18 mouse cellular contexts compared by ENCODE assay signal in the genomic region with DNA sequence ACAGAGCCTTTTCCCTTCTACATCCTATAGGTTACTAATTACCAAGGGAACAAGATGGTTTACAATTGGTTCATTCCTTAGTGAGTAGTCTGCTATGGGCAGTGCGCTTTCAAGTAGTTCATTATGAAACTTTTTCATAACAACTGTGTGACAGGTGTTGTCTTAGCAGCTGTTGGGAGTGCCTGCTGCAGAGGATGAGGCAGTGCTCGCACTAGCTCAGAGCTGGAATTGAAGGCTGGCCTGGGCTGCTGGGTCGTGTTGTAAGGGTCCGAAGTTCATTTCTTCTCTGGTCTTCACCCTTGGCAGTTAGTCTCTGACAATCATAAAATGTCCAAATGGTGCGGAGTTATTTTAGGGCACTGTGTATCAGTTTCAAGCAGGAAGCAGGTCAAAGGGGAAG. TPM values are rescaled to one million over a fixed set of nuclear protein-coding genes. Genes with fewer than 3 reads are reported as not detected.
DNase-seq lines count a peak whose midpoint lies in the region; ATAC-seq and TF ChIP-seq lines count a peak whose summit lies in the region.
"Had no signal": no experiment of that assay in that cellular context is flagged by ENCODE, and none has a peak within 500 bp of the region (broad histone marks: within the 10 kb centered on the region; RNA-seq: fewer than 3 reads in every experiment).

No protein-coding gene starts in this region.

- no peak for TF ChIP-seq CTCF in layer of hippocampus, adult 2 months (conservative IDR thresholded peaks at IDR 0.05)

- DNase-seq in heart, adult 11 months, result peak; percentile 79
- DNase-seq in heart, embryonic 10.5 days (ENCODE audit: low spot score), result no peak
- no peak for DNase-seq in layer of hippocampus, adult 2 months (ENCODE audit: low spot score in 2 of 2)
- DNase-seq in layer of hippocampus, adult 18-20 months (ENCODE audit: low spot score in 2 of 2), result no peak
- peak; percentile 40 for DNase-seq in skeletal muscle tissue, adult 2 months (ENCODE audit: low read depth, low spot score)
- DNase-seq in lung, postnatal 14 days, result no peak
- DNase-seq: adrenal gland, postnatal 10 days; cerebellum, adult 18-20 months; forebrain, postnatal 0 days; heart, postnatal 10 days; layer of hippocampus, postnatal 36 days; thymus, postnatal 36 days had no signal

- peaks cover 4% of the 10 kb centered on the region for H3K4me1 ChIP-seq in heart, embryonic 10.5 days
- peaks cover 12% of the 10 kb centered on the region for H3K4me1 ChIP-seq in intestine, embryonic 15.5 days (replicated peaks)
- H3K4me1 ChIP-seq: hindbrain, embryonic 13.5 days had no signal

- H3K9me3 ChIP-seq in heart, embryonic 10.5 days, result no peaks in the 10 kb centered on the region
- H3K9me3 ChIP-seq in intestine, embryonic 15.5 days, result no peaks in the 10 kb centered on the region
- H3K9me3 ChIP-seq: hindbrain, embryonic 13.5 days; midbrain, embryonic 12.5 days had no signal

- no peak overlapping the region for H3K4me2 ChIP-seq in intestine, embryonic 15.5 days (replicated peaks)
- H3K4me2 ChIP-seq: hindbrain, embryonic 13.5 days; midbrain, embryonic 12.5 days had no signal

- no peaks in the 10 kb centered on the region for H3K27me3 ChIP-seq in heart, embryonic 10.5 days (ENCODE audit: insufficient read depth, poor library complexity, severe bottlenecking)
- H3K27me3 ChIP-seq in intestine, embryonic 15.5 days (replicated peaks), result no peaks in the 10 kb centered on the region
- H3K27me3 ChIP-seq: hindbrain, embryonic 13.5 days; midbrain, embryonic 12.5 days had no signal

- H3K9ac ChIP-seq in intestine, embryonic 15.5 days, result no peak overlapping the region
- H3K9ac ChIP-seq: forebrain, postnatal 0 days; hindbrain, embryonic 13.5 days; liver, embryonic 14.5 days; midbrain, embryonic 12.5 days had no signal

- H3K36me3 ChIP-seq in heart, embryonic 10.5 days, result no peaks in the 10 kb centered on the region
- no peaks in the 10 kb centered on the region for H3K36me3 ChIP-seq in intestine, embryonic 15.5 days
- H3K36me3 ChIP-seq: midbrain, embryonic 12.5 days had no signal

- peak; percentile 90 for ATAC-seq in intestine, embryonic 15.5 days
- ATAC-seq: forebrain, postnatal 0 days had no signal

- H3K4me3 ChIP-seq in heart, embryonic 10.5 days, result no peak overlapping the region
- no peak overlapping the region for H3K4me3 ChIP-seq in layer of hippocampus, adult 2 months
- H3K4me3 ChIP-seq in intestine, embryonic 15.5 days (replicated peaks), result no peak overlapping the region
- H3K4me3 ChIP-seq: hindbrain, embryonic 13.5 days; midbrain, embryonic 12.5 days had no signal

- 88% methylated on average over 5 of the region's 5 CpGs for WGBS in heart, embryonic 10.5 days
- WGBS in intestine, embryonic 15.5 days, result 60% methylated on average over 5 of the region's 5 CpGs

- H3K27ac ChIP-seq in heart, embryonic 10.5 days, result no peak overlapping the region
- H3K27ac ChIP-seq in layer of hippocampus, adult 2 months, result peak overlapping the region; percentile 41; the same call in 1 of the 2 replicates
- no peak overlapping the region for H3K27ac ChIP-seq in intestine, embryonic 15.5 days
- H3K27ac ChIP-seq: hindbrain, embryonic 13.5 days; kidney, postnatal 0 days; liver, embryonic 14.5 days; macrophage; midbrain, embryonic 12.5 days had no signal

RNA-seq across cellular contexts. Expression of gene Lmbrd1, which starts 21.8 kb away (rescaled TPM):
- 21.1 and 23.2 TPM in 2 replicates for polyA plus RNA-seq in heart, embryonic 10.5 days (2016; fragmentation: Nextera tagmentation; extraction: Ambion mirVana)
- total RNA-seq in layer of hippocampus, adult 2 months (2021), result 100 to 1,000 TPM; 101 to 102 TPM
- total RNA-seq in layer of hippocampus, adult 18-20 months (2021), result 100 to 1,000 TPM; 113 to 114 TPM
- polyA plus RNA-seq in intestine, embryonic 15.5 days (2015; fragmentation: Nextera tagmentation; extraction: Ambion mirVana), result 32.0 and 36.6 TPM in 2 replicates

Comparison
In these comparisons a context has a peak if more than half of its experiments do, and no peak if none do; other contexts are left out.
1. DNase-seq: peak in heart, adult 11 months (single experiment) and skeletal muscle tissue, adult 2 months (single experiment); none in heart, embryonic 10.5 days (single experiment), layer of hippocampus, adult 2 months (0 of 2), layer of hippocampus, adult 18-20 months (0 of 2) and lung, postnatal 14 days (single experiment).